Mouse (Mus musculus) cerebellum, adult 11-12 months (tissue): ENCODE results near the gene Zeb2.

Source experiments
- DNase-seq: peaks from one replicate; pipeline ENCODE4 v3.0.0; 2022

Gene Zeb2

DNA sequence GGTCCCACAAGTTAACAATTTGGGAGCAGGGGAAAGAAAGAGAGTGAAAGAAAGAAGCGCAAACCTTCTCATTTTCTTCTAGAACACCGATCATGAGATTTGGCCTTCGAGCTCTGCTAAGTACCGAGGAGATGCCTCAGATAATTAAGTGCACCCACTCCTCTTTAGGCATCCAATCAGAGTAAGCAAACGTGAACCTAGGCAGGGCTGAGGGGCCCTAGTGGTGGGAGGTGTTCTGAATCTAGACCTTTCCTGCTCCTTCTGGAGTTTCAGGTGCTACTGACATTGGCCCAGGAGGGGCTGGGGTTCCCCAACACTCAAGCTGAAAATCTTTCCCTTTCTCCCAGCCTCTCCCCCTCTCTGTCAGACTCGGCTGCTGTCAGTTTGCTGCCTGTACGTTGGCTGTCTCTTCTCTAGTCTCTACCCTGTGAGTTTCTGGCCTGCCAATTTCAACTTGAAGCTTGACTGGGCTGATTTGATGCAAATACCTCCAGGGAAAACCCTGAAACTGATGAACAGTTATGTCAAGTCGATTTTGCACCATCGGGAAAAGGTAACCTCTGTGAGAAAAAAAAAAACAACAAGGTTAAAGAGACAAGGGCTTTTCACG, 20.5 kb downstream of the Zeb2 start:
- no peak for DNase-seq

DNA sequence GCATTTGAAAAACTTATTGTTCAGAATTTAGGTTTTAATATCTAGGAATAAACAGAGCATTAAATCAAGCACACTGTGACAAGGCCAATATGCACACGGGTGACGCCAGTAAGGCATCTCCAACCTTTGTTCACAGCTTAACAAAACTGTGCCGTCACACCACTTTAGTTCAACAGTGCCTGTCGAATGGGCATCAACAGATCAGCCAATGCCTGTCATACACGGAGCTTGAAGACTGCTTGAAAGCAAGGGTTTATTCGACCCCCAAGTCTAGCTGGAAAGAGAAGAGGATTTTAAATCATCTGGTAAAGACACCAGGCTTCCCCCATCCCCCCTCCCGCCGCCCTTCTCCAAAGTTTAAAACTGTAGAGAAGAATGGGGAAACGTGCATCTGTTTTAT, 21.4 kb downstream of the Zeb2 start:
- DNase-seq, result no peak

GRCm38 (mm10) chr2:45094371-45094967, 22.7 kb downstream of the Zeb2 start:
- DNase-seq, result no peak

- DNase-seq, result no peak
Measured at GRCm38 (mm10) chr2:45093479-45093878, 23.7 kb downstream of the Zeb2 start.

GRCm38 (mm10) chr2:45092654-45093053, 24.5 kb downstream of the Zeb2 start:
- no peak for DNase-seq

DNA sequence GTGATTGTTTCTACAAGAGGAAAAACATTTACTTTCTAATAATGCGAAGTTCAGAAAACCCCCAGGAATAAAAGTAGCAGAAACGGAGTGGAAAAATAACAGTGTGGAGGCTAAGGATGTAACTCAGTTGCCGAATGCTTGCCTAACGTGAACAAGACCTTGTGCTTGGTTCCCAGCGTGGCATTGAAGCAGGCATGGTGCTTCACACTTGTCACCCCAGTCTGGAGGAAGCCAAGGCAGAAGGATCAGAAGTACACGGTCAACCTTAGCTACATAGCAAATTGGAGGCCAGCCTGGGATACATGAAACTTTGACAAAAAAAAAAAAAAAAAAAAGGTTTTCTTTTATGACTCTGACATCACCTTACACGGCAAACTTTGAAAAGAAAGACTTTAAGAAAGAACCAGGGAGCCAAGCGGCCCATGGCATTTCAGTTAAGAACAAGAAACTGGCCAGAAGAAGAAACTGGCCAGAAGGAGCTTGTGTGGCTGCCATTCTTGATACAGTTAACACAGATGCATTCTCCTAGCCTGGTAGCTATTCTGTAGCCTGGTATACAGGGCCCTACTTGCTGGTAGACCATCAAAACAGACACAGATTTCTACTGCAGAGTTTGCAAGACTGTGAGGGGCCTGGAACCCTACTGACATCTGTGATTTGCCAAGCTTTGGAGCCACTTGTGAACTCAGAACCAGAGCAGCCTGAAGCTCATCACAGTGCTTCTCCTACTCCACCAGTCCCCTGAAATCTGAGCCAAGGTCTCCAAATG, 26.5 kb downstream of the Zeb2 start:
- no peak for DNase-seq

DNA sequence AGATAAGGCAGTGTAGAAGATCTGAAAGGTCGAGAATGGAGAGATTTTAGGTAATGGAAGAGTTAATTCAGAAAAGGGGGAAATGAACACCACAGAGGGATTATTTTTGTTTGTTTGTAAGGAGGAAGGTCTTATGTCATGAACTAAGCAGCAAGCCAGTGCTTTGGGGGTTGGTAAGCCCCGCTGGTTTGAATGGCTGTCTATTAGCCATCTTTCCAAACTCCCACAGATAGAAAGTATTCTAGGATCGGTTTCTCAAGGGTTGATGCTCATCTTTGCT, 28.0 kb downstream of the Zeb2 start:
- no peak for DNase-seq

GRCm38 (mm10) chr2:45088435-45089250, 28.6 kb downstream of the Zeb2 start:
- DNase-seq, result no peak

- DNase-seq, result no peak
Measured at GRCm38 (mm10) chr2:45087208-45087607, 30.0 kb downstream of the Zeb2 start.

- no peak for DNase-seq
Measured at GRCm38 (mm10) chr2:45085653-45086052, 31.5 kb downstream of the Zeb2 start.

GRCm38 (mm10) chr2:45083042-45083441, 34.2 kb downstream of the Zeb2 start:
- DNase-seq, result no peak

GRCm38 (mm10) chr2:45081559-45081958, 35.6 kb downstream of the Zeb2 start:
- DNase-seq, result no peak

DNA sequence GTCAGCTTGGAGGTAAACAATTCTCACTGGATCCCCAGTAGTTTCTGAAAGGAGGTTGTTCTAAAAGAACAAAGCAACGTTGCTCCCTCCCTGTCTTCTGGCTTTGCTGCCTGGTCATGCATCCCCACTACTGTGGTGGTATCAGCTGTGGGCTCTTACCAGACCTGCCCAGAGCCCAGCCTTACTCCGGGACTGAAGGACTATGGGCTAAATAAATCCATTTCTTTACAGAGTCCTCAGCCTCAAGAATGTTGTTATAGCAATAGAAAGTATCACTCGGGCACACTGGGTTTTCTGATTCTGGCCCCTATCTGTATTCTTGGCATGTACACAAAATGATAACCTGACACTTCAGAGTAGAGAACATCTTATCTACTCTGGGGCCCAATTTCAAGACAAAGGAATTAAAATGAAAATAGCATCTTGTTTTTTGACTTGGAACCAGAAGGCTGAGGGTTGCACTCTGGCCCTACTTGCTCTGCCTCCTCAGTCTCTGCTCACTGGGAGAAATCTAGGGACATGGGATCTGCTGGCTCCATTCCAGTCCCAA, 39.2 kb downstream of the Zeb2 start:
- DNase-seq, result no peak

GRCm38 (mm10) chr2:45077383-45077782, 39.8 kb downstream of the Zeb2 start:
- no peak for DNase-seq

- DNase-seq, result no peak
Measured at GRCm38 (mm10) chr2:45073025-45073424, 44.2 kb downstream of the Zeb2 start.

DNA sequence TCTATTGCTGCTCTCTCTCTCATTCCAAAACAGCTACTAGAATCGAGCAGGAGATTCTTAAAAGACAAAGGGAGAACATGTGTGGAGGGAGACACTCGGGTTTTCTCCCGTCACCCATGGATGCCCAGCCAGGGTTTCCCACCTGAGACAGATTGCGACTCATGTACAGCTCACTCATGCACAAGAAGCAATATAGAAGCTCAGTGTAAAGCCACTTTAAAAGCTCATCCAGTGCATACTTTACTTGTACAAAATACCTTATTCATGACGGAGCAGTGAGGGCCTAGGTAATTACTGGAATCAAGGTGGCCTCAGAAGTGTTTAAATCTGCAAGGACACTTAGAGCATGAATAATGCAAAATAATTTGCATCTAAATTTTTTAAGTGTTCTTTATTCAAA, 45.9 kb downstream of the Zeb2 start:
- DNase-seq, result no peak

DNA sequence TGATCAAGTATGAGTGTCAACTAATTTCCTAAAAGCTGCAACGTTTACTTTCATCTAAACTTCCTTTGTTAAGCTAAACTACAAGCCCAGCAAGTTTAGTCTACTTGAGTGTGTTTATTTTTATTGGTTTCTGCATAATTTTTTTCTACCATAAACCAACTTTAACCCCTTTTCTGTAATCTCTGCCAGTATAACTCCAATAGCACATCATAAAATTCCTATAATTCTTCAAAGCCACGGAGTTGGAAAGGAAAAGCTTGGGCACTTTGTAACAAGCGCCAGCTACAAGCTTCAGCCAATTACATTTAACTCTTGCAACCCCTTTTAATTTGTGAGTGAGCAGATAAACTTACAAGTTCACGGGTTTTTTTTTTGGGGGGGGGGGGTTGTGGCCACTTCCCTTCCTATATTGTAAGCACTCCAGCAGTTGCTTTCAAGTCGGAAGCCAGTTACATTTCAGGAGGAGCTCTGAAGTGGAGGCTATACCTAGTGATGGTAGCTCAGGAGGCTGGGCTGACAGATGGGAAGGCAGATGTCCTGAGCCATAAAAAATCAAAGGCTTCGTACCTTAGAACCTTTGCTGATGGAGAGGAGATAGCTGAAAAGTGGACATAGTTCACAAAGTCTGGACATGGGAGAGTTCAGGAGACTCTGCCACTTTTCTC, 46.5 kb downstream of the Zeb2 start:
- no peak for DNase-seq

DNA sequence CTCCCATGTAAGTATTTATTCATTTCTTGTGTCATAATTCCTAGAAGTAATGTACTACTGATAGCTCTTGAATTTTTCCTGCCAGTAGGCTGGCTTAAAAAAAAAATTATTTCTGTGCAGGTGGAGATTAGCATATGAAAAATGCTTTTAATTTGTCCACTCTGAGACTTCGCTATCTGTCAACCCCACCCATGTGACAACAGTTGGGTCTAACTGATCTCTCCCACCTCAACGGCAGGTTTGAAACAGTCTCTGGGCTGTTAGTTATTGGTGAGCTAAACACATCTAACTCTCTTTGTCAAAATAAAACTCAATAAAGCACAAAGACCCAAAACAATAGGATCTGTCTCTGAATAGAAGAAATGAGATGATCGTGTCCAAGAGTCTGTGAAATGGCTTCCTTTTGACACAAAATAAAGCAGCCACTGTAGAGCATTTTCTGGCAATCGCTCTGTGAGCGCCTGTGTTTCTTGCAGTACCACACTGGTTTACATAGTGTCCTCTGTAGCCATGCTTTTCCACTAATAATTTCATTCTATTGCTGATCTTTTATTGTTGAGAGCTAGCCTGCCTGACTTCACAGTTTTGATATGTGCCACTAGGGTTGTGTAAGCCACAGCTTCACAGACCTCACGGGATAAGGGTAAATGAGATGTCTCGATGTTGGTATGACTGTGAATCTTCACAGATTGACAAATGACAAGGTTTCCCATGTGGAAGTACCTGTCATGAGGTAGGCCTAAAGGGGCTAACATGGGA, 48.2 kb downstream of the Zeb2 start:
- no peak for DNase-seq

GRCm38 (mm10) chr2:45067116-45067515, 50.1 kb downstream of the Zeb2 start:
- no peak for DNase-seq

GRCm38 (mm10) chr2:45063300-45063890, 53.8 kb downstream of the Zeb2 start:
- DNase-seq, result no peak

GRCm38 (mm10) chr2:45062136-45062535, 55.1 kb downstream of the Zeb2 start:
- no peak for DNase-seq

DNA sequence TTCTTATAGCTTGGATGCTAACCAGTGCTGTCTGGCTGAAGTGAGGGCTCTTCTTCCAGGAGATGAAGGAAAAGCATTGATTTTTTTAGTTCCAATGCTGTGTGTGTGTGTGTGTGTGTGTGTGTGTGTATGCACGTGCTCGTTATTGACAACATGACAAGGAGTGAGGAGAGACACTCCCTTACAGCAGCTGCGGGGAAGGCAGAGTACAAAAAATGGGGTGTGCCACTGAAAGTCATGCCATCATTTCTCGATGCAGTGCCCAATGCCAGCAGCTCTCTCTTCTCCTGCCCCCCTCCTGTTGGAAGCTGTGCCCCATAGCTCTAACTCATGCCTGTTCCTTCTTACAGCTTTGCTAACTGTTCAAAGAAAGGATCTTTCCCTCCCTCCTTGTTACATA, 56.4 kb downstream of the Zeb2 start:
- DNase-seq, result no peak
